Mouse (Mus musculus) limb, embryonic 11.5 days (tissue): ENCODE results near the gene Acss1. TPM values are rescaled to one million over a fixed set of nuclear protein-coding genes. Genes with fewer than 3 reads are reported as not detected.

Experiments used
- ATAC-seq: fragments of 200-750 bp; cut with Nextera tagmentation; 2 replicates; pipeline ENCODE4 v1.8.0; 2017; ENCODE audit warnings: low read depth; ENCODE audit not compliant: insufficient number of reproducible peaks, low FRiP score, low TSS enrichment
- DNase-seq: peaks from one replicate; pipeline ENCODE4 v3.0.0-alpha.2; 2015; ENCODE audit warnings: low spot score
- H3K27ac ChIP-seq: fragments of 300-500 bp; sonication (generic); replicated peaks from 2 replicates; pipeline ENCODE4 v1.5.1; 2014; ENCODE audit warnings: low read depth, mild to moderate bottlenecking, low read length
- H3K27me3 ChIP-seq: fragments of 300-500 bp; sonication (generic); 2 replicates; pipeline ENCODE4 v1.6.1; 2014; ENCODE audit warnings: mild to moderate bottlenecking, low read length, mixed read lengths; ENCODE audit not compliant: control insufficient read depth, insufficient read depth
- H3K36me3 ChIP-seq: fragments of 300-500 bp; sonication (generic); 2 replicates; pipeline ENCODE4 v1.6.1; 2014; ENCODE audit warnings: mild to moderate bottlenecking, low read length, moderate library complexity, mixed read lengths; ENCODE audit not compliant: control insufficient read depth, insufficient read depth
- H3K4me1 ChIP-seq: fragments of 300-500 bp; sonication (generic); 2 replicates; pipeline ENCODE4 v1.6.1; 2014; ENCODE audit warnings: low read length, mixed read lengths; ENCODE audit not compliant: control insufficient read depth, insufficient read depth
- H3K4me2 ChIP-seq: fragments of 300-500 bp; sonication (generic); 2 replicates; pipeline ENCODE4 v1.6.1; 2014; ENCODE audit warnings: low read depth, mild to moderate bottlenecking, moderate library complexity; ENCODE audit not compliant: severe bottlenecking
- H3K4me3 ChIP-seq: fragments of 300-500 bp; sonication (generic); 2 replicates; pipeline ENCODE4 v1.5.1; 2014; ENCODE audit warnings: low read depth, low read length
- H3K9ac ChIP-seq: fragments of 300-500 bp; sonication (generic); 2 replicates; pipeline ENCODE4 v1.6.1; 2014; ENCODE audit warnings: mild to moderate bottlenecking, low read length
- H3K9me3 ChIP-seq: fragments of 300-500 bp; sonication (generic); 2 replicates; pipeline ENCODE4 v1.6.1; 2016; ENCODE audit warnings: low read length; ENCODE audit not compliant: control insufficient read depth
- WGBS: fragments of 180-500 bp; shearing (Covaris S2); extraction: QIAGEN DNeasy Blood & Tissue Kit; methylation state at CpG from one replicate; pipeline ENCODE4 v1.1.7; 2014; 5-methylcytosine and 5-hydroxymethylcytosine counted together
- polyA plus RNA-seq: library from polyadenylated mRNA; unstranded; fragments of >200 nt; fragmentation: Nextera tagmentation; extraction: Ambion mirVana; gene quantifications from 2 replicates; pipeline ENCODE4 v1.2.1, GENCODE M21; 2014

The Acss1 gene
- polyA plus RNA-seq, result 4.2 and 5.7 TPM in 2 replicates

DNA sequence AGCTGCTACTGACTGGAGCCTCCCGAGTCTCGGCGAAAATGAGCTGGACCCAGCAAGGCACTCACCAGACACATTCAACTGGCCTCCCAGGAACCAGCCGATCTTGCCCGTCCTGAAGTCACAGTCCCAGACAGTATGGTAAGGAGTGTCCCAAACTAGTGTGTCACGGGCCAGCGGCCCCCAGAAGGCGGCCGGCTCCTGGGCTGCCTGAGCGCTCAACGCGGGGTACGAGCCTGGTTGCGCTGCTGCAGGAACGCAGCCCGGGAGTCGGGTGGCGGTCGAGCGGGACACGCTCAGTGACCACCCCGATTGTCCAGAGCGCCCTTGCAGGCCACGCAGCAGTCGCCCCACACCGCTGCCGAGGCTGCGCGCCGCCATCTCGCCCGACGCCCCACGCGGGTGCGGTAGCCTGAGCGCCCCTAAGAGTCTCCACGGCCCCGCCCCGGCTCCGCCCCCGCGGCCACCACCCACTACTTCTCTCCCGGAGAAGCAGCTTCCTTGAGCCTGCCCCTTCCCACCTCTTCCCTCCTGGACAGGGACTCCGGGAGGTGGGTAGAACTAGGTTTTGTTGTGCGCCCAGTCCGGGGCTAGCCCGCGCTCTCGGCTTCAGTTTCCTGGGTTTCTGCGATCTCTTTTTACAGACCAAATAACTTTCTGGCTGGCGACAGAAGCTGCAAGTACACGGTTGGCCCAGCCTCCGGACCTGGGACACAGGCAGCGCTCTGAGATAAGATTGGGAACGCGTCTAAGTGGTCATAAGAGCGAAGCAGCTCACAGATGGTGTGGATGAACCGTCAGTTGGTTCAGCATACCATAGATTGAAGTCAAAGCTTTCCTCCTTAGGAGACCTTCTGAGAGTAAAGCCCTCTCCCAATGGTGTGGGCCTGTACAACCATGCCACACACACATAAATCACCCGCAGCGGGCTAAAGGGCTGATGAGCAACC, at the start of gene Acss1:
TSS of gene Acss1 (minus strand) at position 681 of the 947 bp plus-strand sequence.
- Histone ChIP-seq H3K4me2 (peak within 1 kb of the TSS; percentile 92), H3K9me3 (no peaks in the 10 kb centered on the region), H3K36me3 (no peaks in the 10 kb centered on the region), H3K4me3 (peak within 1 kb of the TSS; percentile 60), H3K27me3 (peaks cover 9% of the 10 kb centered on the region), H3K27ac (no peak within 1 kb of the TSS), H3K4me1 (no peaks in the 10 kb centered on the region), H3K9ac (peak within 1 kb of the TSS; percentile 59)
- DNase-seq (peak; percentile 70), ATAC-seq (peak; percentile 78)
- 2% methylated on average over 61 of the region's 61 CpGs for WGBS

DNA sequence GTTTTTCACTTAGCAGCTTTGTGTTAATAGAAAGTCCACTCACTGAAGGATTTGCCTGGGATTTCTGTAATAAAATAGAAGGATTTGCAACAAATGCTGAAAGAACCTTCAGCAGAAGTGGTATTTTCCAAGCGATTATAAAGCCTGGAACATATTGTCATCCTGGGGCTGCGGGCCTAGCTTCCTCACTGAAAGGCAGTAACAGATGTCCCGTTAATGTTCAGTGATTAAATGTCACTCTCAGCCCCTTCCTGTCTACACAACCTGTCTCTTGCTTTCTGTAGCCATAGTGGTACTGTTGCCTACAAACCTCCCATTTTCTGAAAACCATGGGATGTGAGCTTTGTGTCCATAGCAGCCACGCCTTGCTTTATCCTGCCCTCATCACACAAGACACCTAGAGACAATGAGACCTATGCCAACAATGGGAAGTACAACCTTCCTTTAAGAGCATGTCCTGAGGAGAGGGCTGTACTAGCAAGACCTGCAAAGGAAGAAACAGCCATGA, 43.9 kb upstream of the Acss1 start:
- H3K4me3 ChIP-seq, result no peak overlapping the region
- no peaks in the 10 kb centered on the region for H3K36me3 ChIP-seq
- no peak for DNase-seq
- H3K4me2 ChIP-seq, result no peak overlapping the region
- H3K27me3 ChIP-seq, result no peaks in the 10 kb centered on the region
- 64% methylated on average over 4 of the region's 4 CpGs for WGBS
- H3K4me1 ChIP-seq, result no peaks in the 10 kb centered on the region
- no peak overlapping the region for H3K27ac ChIP-seq
- H3K9ac ChIP-seq, result no peak overlapping the region
- H3K9me3 ChIP-seq, result no peaks in the 10 kb centered on the region
- ATAC-seq, result no peak

DNA sequence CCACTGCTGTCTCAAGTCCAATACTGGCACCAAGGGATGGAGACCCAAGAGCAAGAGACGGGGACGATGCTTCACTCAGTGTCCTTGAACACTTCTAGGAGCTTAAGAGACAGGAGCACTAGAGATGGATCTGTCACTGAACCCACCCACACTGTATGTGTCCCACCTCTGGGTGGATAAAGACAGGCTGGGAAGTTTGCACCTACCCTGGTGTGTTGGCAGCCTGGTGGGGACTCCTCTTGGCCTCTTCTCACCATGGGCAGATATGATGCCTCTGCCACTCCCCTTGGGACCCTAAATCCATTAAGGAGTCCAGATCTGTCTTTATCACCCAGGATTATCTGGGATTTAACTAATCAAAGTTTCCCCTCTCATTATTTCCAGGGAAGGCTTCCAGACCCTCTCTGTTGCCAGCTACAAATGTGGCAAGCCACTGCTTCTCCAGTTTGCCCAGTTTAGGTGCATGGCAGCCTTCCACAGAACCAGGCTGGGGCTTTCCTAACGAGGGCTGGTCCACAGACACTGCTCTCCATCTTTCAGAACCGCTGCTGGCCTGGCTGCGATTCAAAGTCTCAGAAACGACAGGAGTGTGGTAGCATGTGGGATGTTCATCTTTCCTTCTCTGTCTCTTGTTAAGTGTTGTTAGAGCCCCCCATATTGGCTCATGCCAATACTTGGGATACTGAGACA, 23.3 kb upstream of the Acss1 start:
- 76% methylated on average over 6 of the region's 6 CpGs for WGBS
- H3K27me3 ChIP-seq, result peaks cover 44% of the 10 kb centered on the region
- H3K9ac ChIP-seq, result no peak overlapping the region
- H3K4me1 ChIP-seq, result no peaks in the 10 kb centered on the region
- H3K27ac ChIP-seq, result no peak overlapping the region
- H3K4me3 ChIP-seq, result no peak overlapping the region
- H3K9me3 ChIP-seq, result no peaks in the 10 kb centered on the region
- no peak overlapping the region for H3K4me2 ChIP-seq
- DNase-seq, result no peak
- no peak for ATAC-seq
- H3K36me3 ChIP-seq, result no peaks in the 10 kb centered on the region

- H3K36me3 ChIP-seq, result no peaks in the 10 kb centered on the region
- no peaks in the 10 kb centered on the region for H3K4me1 ChIP-seq
- H3K9ac ChIP-seq, result no peak overlapping the region
- no peak overlapping the region for H3K27ac ChIP-seq
- H3K4me2 ChIP-seq, result no peak overlapping the region
- H3K9me3 ChIP-seq, result no peaks in the 10 kb centered on the region
- DNase-seq, result no peak
- peaks cover 44% of the 10 kb centered on the region for H3K27me3 ChIP-seq
- 8% methylated on average over 11 of the region's 11 CpGs for WGBS
- no peak for ATAC-seq
- no peak overlapping the region for H3K4me3 ChIP-seq
Observed at GRCm38 (mm10) chr2:150690216-150690615, 21.9 kb upstream of the Acss1 start.

DNA sequence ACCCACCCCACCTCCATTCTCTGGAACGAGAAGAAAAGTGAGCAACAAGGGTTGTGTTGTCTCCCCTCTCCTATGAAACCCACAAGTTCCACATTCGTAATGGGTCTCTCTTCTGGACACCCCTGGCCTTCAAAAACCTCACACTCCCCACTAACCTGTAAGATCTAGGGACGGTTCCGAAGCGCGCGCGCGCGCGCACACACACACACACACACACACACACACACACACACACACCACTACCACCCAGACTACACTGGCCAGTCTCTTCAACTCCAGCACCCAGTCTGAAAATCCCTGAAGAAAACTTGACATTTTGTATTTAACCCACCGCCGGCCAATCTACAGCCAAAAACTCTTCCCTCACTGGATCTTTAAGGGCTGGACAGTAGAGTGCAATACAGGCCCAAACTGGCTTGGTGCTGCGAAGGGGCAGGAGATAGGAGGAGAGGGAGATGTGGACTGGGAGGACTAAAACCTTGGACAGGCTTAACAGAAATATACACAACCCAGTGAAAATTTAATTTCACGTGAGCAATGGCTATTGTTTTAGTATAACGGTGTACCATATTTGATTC, 21.0 kb upstream of the Acss1 start, which contains the start of gene Vsx1:
TSS of gene Vsx1 (minus strand) at position 138 of the 578 bp plus-strand sequence.
- no peak for DNase-seq
- no peak within 1 kb of the TSS for H3K27ac ChIP-seq
- H3K4me2 ChIP-seq, result peak within 1 kb of the TSS; percentile 49
- H3K9me3 ChIP-seq, result no peaks in the 10 kb centered on the region
- peaks cover 44% of the 10 kb centered on the region for H3K27me3 ChIP-seq
- no peaks in the 10 kb centered on the region for H3K36me3 ChIP-seq
- peak within 1 kb of the TSS; percentile 15 for H3K4me3 ChIP-seq
- 45% methylated on average over 16 of the region's 16 CpGs for WGBS
- no peak within 1 kb of the TSS for H3K9ac ChIP-seq
- no peaks in the 10 kb centered on the region for H3K4me1 ChIP-seq
- ATAC-seq, result no peak

- Histone ChIP-seq H3K9ac (no peak overlapping the region), H3K27ac (no peak overlapping the region), H3K27me3 (peaks cover 44% of the 10 kb centered on the region), H3K9me3 (no peaks in the 10 kb centered on the region), H3K36me3 (no peaks in the 10 kb centered on the region), H3K4me2 (peak overlapping the region; percentile 49), H3K4me1 (no peaks in the 10 kb centered on the region), H3K4me3 (peak overlapping the region; percentile 15)
- DNase-seq (peak; percentile 51), ATAC-seq (peak; percentile 42)
- under 1% methylated on average over 42 of the region's 44 CpGs for WGBS
Observed at GRCm38 (mm10) chr2:150688541-150689186, 20.4 kb upstream of the Acss1 start.

- no peaks in the 10 kb centered on the region for H3K9me3 ChIP-seq
- no peaks in the 10 kb centered on the region for H3K4me1 ChIP-seq
- H3K4me2 ChIP-seq, result peak overlapping the region; percentile 49
- H3K9ac ChIP-seq, result no peak overlapping the region
- no peak for ATAC-seq
- H3K4me3 ChIP-seq, result peak overlapping the region; percentile 15
- no peaks in the 10 kb centered on the region for H3K36me3 ChIP-seq
- 5% methylated on average over 20 of the region's 23 CpGs for WGBS
- DNase-seq, result peak; percentile 42
- H3K27me3 ChIP-seq, result peaks cover 44% of the 10 kb centered on the region
- no peak overlapping the region for H3K27ac ChIP-seq
Observed at GRCm38 (mm10) chr2:150687871-150688540, 19.7 kb upstream of the Acss1 start.
